Mouse (Mus musculus) liver, embryonic 13.5 days (tissue): ENCODE measurements around the gene Oasl1. TPM values are rescaled to one million over a fixed set of nuclear protein-coding genes. Genes with fewer than 3 reads are reported as not detected.

ENCODE experiments used
- ATAC-seq: fragments of 200-750 bp; cut with Nextera tagmentation; 2 replicates; pipeline ENCODE4 v1.8.0; 2017; ENCODE audit warnings: low read depth, mild to moderate bottlenecking, moderate number of reproducible peaks, moderate library complexity
- DNase-seq: peaks from one replicate; pipeline ENCODE4 v3.0.0; 2022
- H3K27ac ChIP-seq: fragments of 300-500 bp; sonication (generic); 2 replicates; pipeline ENCODE4 v1.5.1; 2015; ENCODE audit warnings: moderate library complexity, mild to moderate bottlenecking, inconsistent platforms
- H3K27me3 ChIP-seq: fragments of 300-500 bp; sonication (generic); 2 replicates; pipeline ENCODE4 v1.6.1; 2015; ENCODE audit warnings: mild to moderate bottlenecking, inconsistent platforms
- H3K36me3 ChIP-seq: fragments of 300-500 bp; sonication (generic); 2 replicates; pipeline ENCODE4 v1.6.1; 2015; ENCODE audit warnings: mild to moderate bottlenecking, inconsistent platforms
- H3K4me1 ChIP-seq: fragments of 300-500 bp; sonication (generic); replicated peaks from 2 replicates; pipeline ENCODE4 v1.6.1; 2015; ENCODE audit warnings: inconsistent platforms
- H3K4me2 ChIP-seq: fragments of 300-500 bp; sonication (generic); 2 replicates; pipeline ENCODE4 v1.6.1; 2015; ENCODE audit warnings: inconsistent platforms, mild to moderate bottlenecking, moderate library complexity
- H3K4me3 ChIP-seq: fragments of 300-500 bp; sonication (generic); replicated peaks from 2 replicates; pipeline ENCODE4 v1.5.1; 2015; ENCODE audit warnings: mild to moderate bottlenecking, inconsistent platforms
- H3K9ac ChIP-seq: fragments of 300-500 bp; sonication (generic); 2 replicates; pipeline ENCODE4 v1.6.1; 2015; ENCODE audit warnings: mild to moderate bottlenecking, inconsistent platforms
- H3K9me3 ChIP-seq: fragments of 300-500 bp; sonication (generic); replicated peaks from 2 replicates; pipeline ENCODE4 v1.6.1; 2016; ENCODE audit warnings: inconsistent platforms
- WGBS: fragments of 180-500 bp; shearing (Covaris S2); methylation state at CpG from one replicate; pipeline ENCODE4 v1.1.7; 2015; ENCODE audit not compliant: insufficient replicate concordance; 5-methylcytosine and 5-hydroxymethylcytosine counted together
- polyA plus RNA-seq: library from polyadenylated mRNA; unstranded; fragments of >200 nt; fragmentation: Nextera tagmentation; extraction: Ambion mirVana; gene quantifications from 2 replicates; pipeline ENCODE4 v1.2.1, GENCODE M21; 2015

Oasl1 gene
- polyA plus RNA-seq, 1 experiment from 2014 or later: 0.54 TPM

GRCm38 (mm10) chr5:114969609-114970215, 46.7 kb downstream of the Oasl1 start:
- Histone ChIP-seq H3K9me3 (no peaks in the 10 kb centered on the region), H3K36me3 (no peaks in the 10 kb centered on the region), H3K4me2 (peak overlapping the region; percentile 46), H3K4me1 (peaks cover 16% of the 10 kb centered on the region), H3K27ac (peak overlapping the region; percentile 76), H3K4me3 (peak overlapping the region; percentile 51), H3K27me3 (peaks cover 26% of the 10 kb centered on the region), H3K9ac (peak overlapping the region; percentile 68)
- DNase-seq: no peak
- 45% methylated on average over 13 of the region's 13 CpGs for WGBS
- ATAC-seq: no peak

GRCm38 (mm10) chr5:114970824-114971227, 47.8 kb downstream of the Oasl1 start, which contains the start of gene Hnf1a:
TSS of gene Hnf1a (minus strand) at chr5:114971094.
- Histone ChIP-seq H3K4me1 (peaks cover 6% of the 10 kb centered on the region; the same call in 1 of the 2 replicates), H3K9ac (peak within 1 kb of the TSS; percentile 68), H3K27me3 (peaks cover 26% of the 10 kb centered on the region), H3K4me3 (peak within 1 kb of the TSS; percentile 51), H3K36me3 (no peaks in the 10 kb centered on the region), H3K27ac (peak within 1 kb of the TSS; percentile 76), H3K9me3 (no peaks in the 10 kb centered on the region), H3K4me2 (peak within 1 kb of the TSS; percentile 46)
- 70% methylated on average over 17 of the region's 17 CpGs for WGBS
- ATAC-seq (peak; percentile 49), DNase-seq (no peak)

GRCm38 (mm10) chr5:114972201-114972600, 49.2 kb downstream of the Oasl1 start:
- Histone ChIP-seq H3K9ac (no peak overlapping the region), H3K36me3 (no peaks in the 10 kb centered on the region), H3K4me3 (no peak overlapping the region), H3K9me3 (no peaks in the 10 kb centered on the region), H3K4me2 (no peak overlapping the region), H3K27ac (no peak overlapping the region), H3K27me3 (peaks cover 25% of the 10 kb centered on the region), H3K4me1 (peaks cover 3% of the 10 kb centered on the region; the same call in 1 of the 2 replicates)
- no peak for ATAC-seq
- no peak for DNase-seq
- 77% methylated on average over 9 of the region's 9 CpGs for WGBS

GRCm38 (mm10) chr5:114973131-114973530, 50.1 kb downstream of the Oasl1 start:
- H3K4me2 ChIP-seq: no peak overlapping the region
- WGBS: 57% methylated on average over 8 of the region's 8 CpGs
- H3K4me3 ChIP-seq: no peak overlapping the region
- no peaks in the 10 kb centered on the region for H3K9me3 ChIP-seq
- H3K36me3 ChIP-seq: no peaks in the 10 kb centered on the region
- H3K9ac ChIP-seq: no peak overlapping the region
- peaks cover 5% of the 10 kb centered on the region; the same call in 1 of the 2 replicates for H3K4me1 ChIP-seq
- H3K27ac ChIP-seq: no peak overlapping the region
- no peak for ATAC-seq
- DNase-seq: no peak
- H3K27me3 ChIP-seq: peaks cover 16% of the 10 kb centered on the region

- Histone ChIP-seq H3K9me3 (no peaks in the 10 kb centered on the region), H3K4me3 (no peak overlapping the region), H3K4me1 (peaks cover 38% of the 10 kb centered on the region), H3K36me3 (no peaks in the 10 kb centered on the region), H3K9ac (no peak overlapping the region), H3K27me3 (no peaks in the 10 kb centered on the region), H3K4me2 (no peak overlapping the region), H3K27ac (no peak overlapping the region)
- ATAC-seq: no peak
- no peak for DNase-seq
These were observed 53.9 kb downstream of the Oasl1 start for GRCm38 (mm10) chr5:114976935-114977334.

- DNase-seq (no peak), ATAC-seq (no peak)
- Histone ChIP-seq H3K9me3 (no peaks in the 10 kb centered on the region), H3K9ac (peak overlapping the region; percentile 73), H3K27ac (no peak overlapping the region), H3K4me1 (peaks cover 45% of the 10 kb centered on the region), H3K36me3 (no peaks in the 10 kb centered on the region), H3K4me2 (peak overlapping the region; percentile 86), H3K27me3 (no peaks in the 10 kb centered on the region), H3K4me3 (no peak overlapping the region)
- WGBS: 64% methylated on average over 11 of the region's 11 CpGs
These were observed 55.4 kb downstream of the Oasl1 start for GRCm38 (mm10) chr5:114978473-114978872.

GRCm38 (mm10) chr5:114978888-114979249, 55.8 kb downstream of the Oasl1 start:
- H3K4me1 ChIP-seq: peaks cover 45% of the 10 kb centered on the region
- peak; percentile 49 for DNase-seq
- ATAC-seq: no peak
- H3K9ac ChIP-seq: peak overlapping the region; percentile 73
- no peaks in the 10 kb centered on the region for H3K36me3 ChIP-seq
- no peaks in the 10 kb centered on the region for H3K27me3 ChIP-seq
- H3K27ac ChIP-seq: peak overlapping the region; percentile 94
- peak overlapping the region; percentile 86 for H3K4me2 ChIP-seq
- H3K4me3 ChIP-seq: peak overlapping the region; percentile 64
- no peaks in the 10 kb centered on the region for H3K9me3 ChIP-seq
- 5% methylated on average over 6 of the region's 6 CpGs for WGBS

- whole genome bisulfite sequencing: 1% methylated on average over 32 of the region's 32 CpGs
- Histone ChIP-seq H3K9ac (peak overlapping the region; percentile 73), H3K4me2 (peak overlapping the region; percentile 86), H3K27ac (peak overlapping the region; percentile 94), H3K36me3 (no peaks in the 10 kb centered on the region), H3K4me1 (peaks cover 46% of the 10 kb centered on the region), H3K9me3 (no peaks in the 10 kb centered on the region), H3K4me3 (peak overlapping the region; percentile 64), H3K27me3 (no peaks in the 10 kb centered on the region)
- DNase-seq (peak; percentile 77), ATAC-seq (peak; percentile 92)
These were observed 56.4 kb downstream of the Oasl1 start for GRCm38 (mm10) chr5:114979250-114980121.

GRCm38 (mm10) chr5:114980122-114980748, 57.2 kb downstream of the Oasl1 start:
- 22% methylated on average over 16 of the region's 16 CpGs for WGBS
- ATAC-seq: peak; percentile 47

GRCm38 (mm10) chr5:114982001-114982400, 59.0 kb downstream of the Oasl1 start:
- no peak overlapping the region for H3K9ac ChIP-seq
- H3K4me3 ChIP-seq: no peak overlapping the region
- DNase-seq (no peak), ATAC-seq (no peak)
- WGBS: 38% methylated on average over 15 of the region's 15 CpGs
- H3K4me2 ChIP-seq: no peak overlapping the region
- no peaks in the 10 kb centered on the region for H3K27me3 ChIP-seq
- H3K36me3 ChIP-seq: no peaks in the 10 kb centered on the region
- no peaks in the 10 kb centered on the region for H3K9me3 ChIP-seq
- no peak overlapping the region for H3K27ac ChIP-seq
- peaks cover 55% of the 10 kb centered on the region for H3K4me1 ChIP-seq

More at GRCm38 (mm10) chr5:114980122-114980748, 57.2 kb downstream of the Oasl1 start:
- Histone ChIP-seq H3K27me3 (no peaks in the 10 kb centered on the region), H3K27ac (peak overlapping the region; percentile 94), H3K4me3 (peak overlapping the region; percentile 64), H3K9me3 (no peaks in the 10 kb centered on the region), H3K36me3 (no peaks in the 10 kb centered on the region), H3K4me1 (peaks cover 51% of the 10 kb centered on the region), H3K9ac (peak overlapping the region; percentile 73), H3K4me2 (peak overlapping the region; percentile 86)
- no peak for DNase-seq

- Histone ChIP-seq H3K4me2 (no peak overlapping the region), H3K4me1 (peaks cover 39% of the 10 kb centered on the region), H3K27me3 (no peaks in the 10 kb centered on the region), H3K27ac (no peak overlapping the region), H3K9ac (no peak overlapping the region), H3K36me3 (no peaks in the 10 kb centered on the region), H3K4me3 (no peak overlapping the region), H3K9me3 (no peaks in the 10 kb centered on the region)
- DNase-seq: no peak
- ATAC-seq: no peak
These were observed 62.0 kb downstream of the Oasl1 start for GRCm38 (mm10) chr5:114985074-114985473.
